Mouse (Mus musculus) heart, adult 2 months (tissue): ENCODE data around the gene Defb47.

Experiments used
- CTCF ChIP-seq: fragments of 200-600 bp; IDR thresholded peaks from 2 replicates; pipeline ENCODE4 v1.8.1; 2022; ENCODE audit warnings: antibody characterized with exemption, mild to moderate bottlenecking, moderate library complexity
- EP300 ChIP-seq: fragments of 200-500 bp; IDR thresholded peaks from 2 replicates; pipeline ENCODE4 v1.6.1; 2011; ENCODE audit warnings: low read depth, low read length, control low read depth; ENCODE audit not compliant: insufficient read depth
- POLR2A ChIP-seq: fragments of 200-500 bp; IDR thresholded peaks from 2 replicates; pipeline ENCODE4 v1.6.1; 2011; ENCODE audit warnings: mild to moderate bottlenecking, low read depth, low read length, control low read depth; ENCODE audit not compliant: insufficient read depth

- no peak for TF ChIP-seq CTCF
- no peak for TF ChIP-seq EP300
- TF ChIP-seq POLR2A = no peak
Observed at GRCm38 (mm10) chr14:62984410-62984809, 13.5 kb upstream of the Defb47 start, which contains the start of gene Defb48.
